Mouse (Mus musculus) CH12F3 (cell line): ENCODE results near the gene Nsun6.

Experiments
- in situ Hi-C: fragments of 300-500 bp; cut with MboI; formaldehyde crosslinking; loops from 2 replicates; pipeline ENCODE4 v1.14.3; 2020; ENCODE audit warnings: low sequenced_read_pairs

Nsun6 gene

GRCm38 (mm10) chr2:15054945-15055637 lies at the start of gene Nsun6:
TSS of gene Nsun6 (minus strand) at chr2:15055069.
- in situ Hi-C loops: no loop called here

- in situ Hi-C loops: no loop called here
Observed at GRCm38 (mm10) chr2:15104386-15104785, 49.5 kb upstream of the Nsun6 start.

- in situ Hi-C loops: no loop called here
Observed at GRCm38 (mm10) chr2:15096514-15097090, 41.7 kb upstream of the Nsun6 start.

GRCm38 (mm10) chr2:15087308-15087707 lies 32.4 kb upstream of the Nsun6 start:
- in situ Hi-C loops: no loop called here

- in situ Hi-C loops: no loop called here
Observed at GRCm38 (mm10) chr2:15083702-15084101, 28.8 kb upstream of the Nsun6 start.

GRCm38 (mm10) chr2:15067091-15067490 lies 12.2 kb upstream of the Nsun6 start:
- in situ Hi-C loops: no loop called here

- in situ Hi-C loops: no loop called here
Observed at GRCm38 (mm10) chr2:15065447-15065846, 10.6 kb upstream of the Nsun6 start.

- in situ Hi-C loops: no loop called here
Observed at GRCm38 (mm10) chr2:15064380-15065269, 9.8 kb upstream of the Nsun6 start.

- in situ Hi-C loops: no loop called here
Observed at GRCm38 (mm10) chr2:15063815-15064214, 8.9 kb upstream of the Nsun6 start.

GRCm38 (mm10) chr2:15060856-15061255 lies 6.0 kb upstream of the Nsun6 start:
- in situ Hi-C loops: no loop called here

GRCm38 (mm10) chr2:15058227-15058626 lies 3.4 kb upstream of the Nsun6 start:
- in situ Hi-C loops: no loop called here

- in situ Hi-C loops: no loop called here
Observed at GRCm38 (mm10) chr2:15055741-15056151, 877 bp upstream of the Nsun6 start.

- in situ Hi-C loops: no loop called here
Observed at GRCm38 (mm10) chr2:15054496-15054895, 373 bp downstream of the Nsun6 start.

GRCm38 (mm10) chr2:15049117-15049873 lies 5.6 kb downstream of the Nsun6 start, which contains the start of gene Arl5b:
TSS of gene Arl5b (plus strand) at chr2:15049395.
- in situ Hi-C loops: no loop called here

- in situ Hi-C loops: no loop called here
Observed at GRCm38 (mm10) chr2:15040326-15040725, 14.5 kb downstream of the Nsun6 start.

GRCm38 (mm10) chr2:15038705-15039104 lies 16.2 kb downstream of the Nsun6 start:
- in situ Hi-C loops: no loop called here

GRCm38 (mm10) chr2:15027816-15028215 lies 27.1 kb downstream of the Nsun6 start:
- in situ Hi-C loops: no loop called here

GRCm38 (mm10) chr2:15026817-15027216 lies 28.1 kb downstream of the Nsun6 start:
- in situ Hi-C loops: no loop called here

- in situ Hi-C loops: no loop called here
Observed at GRCm38 (mm10) chr2:15008072-15008471, 46.8 kb downstream of the Nsun6 start.

- in situ Hi-C loops: no loop called here
Observed at GRCm38 (mm10) chr2:15007531-15007930, 47.3 kb downstream of the Nsun6 start.

- in situ Hi-C loops: no loop called here
Observed at GRCm38 (mm10) chr2:14997836-14998235, 57.0 kb downstream of the Nsun6 start.
